Mouse (Mus musculus) G1E (cell line): ENCODE results near the gene Nacc1.

Experiments used
- CTCF ChIP-seq: IDR thresholded peaks from 2 replicates; pipeline ENCODE4 v1.5.1; 2012; ENCODE audit warnings: low read depth, low read length, inconsistent platforms, mixed read lengths
- GATA1 ChIP-seq: IDR thresholded peaks from 2 replicates; pipeline ENCODE4 v1.6.1; 2012; ENCODE audit warnings: borderline replicate concordance, low read length, inconsistent platforms, mixed read lengths
- GATA2 ChIP-seq: IDR thresholded peaks from 2 replicates; pipeline ENCODE4 v1.6.1; 2012; ENCODE audit warnings: low read depth, low read length, inconsistent platforms, borderline replicate concordance
- POLR2AphosphoS5 ChIP-seq: IDR thresholded peaks from 2 replicates; pipeline ENCODE4 v1.6.1; 2012; ENCODE audit warnings: low read depth, low read length, inconsistent platforms; ENCODE audit not compliant: insufficient replicate concordance
- TAL1 ChIP-seq: conservative IDR thresholded peaks from 2 replicates; pipeline ENCODE4 v1.6.1; 2012; ENCODE audit warnings: low read depth, low read length, inconsistent platforms, mixed read lengths

- TF ChIP-seq CTCF, result no peak
- TF ChIP-seq GATA1, result no peak
- TF ChIP-seq TAL1, result no peak
- TF ChIP-seq POLR2AphosphoS5, result no peak
- TF ChIP-seq GATA2, result no peak
Measured at GRCm38 (mm10) chr8:84712759-84713120, 25.1 kb upstream of the Nacc1 start.
